ENCODE assay signal across 7 mouse cellular contexts in the genomic region with DNA sequence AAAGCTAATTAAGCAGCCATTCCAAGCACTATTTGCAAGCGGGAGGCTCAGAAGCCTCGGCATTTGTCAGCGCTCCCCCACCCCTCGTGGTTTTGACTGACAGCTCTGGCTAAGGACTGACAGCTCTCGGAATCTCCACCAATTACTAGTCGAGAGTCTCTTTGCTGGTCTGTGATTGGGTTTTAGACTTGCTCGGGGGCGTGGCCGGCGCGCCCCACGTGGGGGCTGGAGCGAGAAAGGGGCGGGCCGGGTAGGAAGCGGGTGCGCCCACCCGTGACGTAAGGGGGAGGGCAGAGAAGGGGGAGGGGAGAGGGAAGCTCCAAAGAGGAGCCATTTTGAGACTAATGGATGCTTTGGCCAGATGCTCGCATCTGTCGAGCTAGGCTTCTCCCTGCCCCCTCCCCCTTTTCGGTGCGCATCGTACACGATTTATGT. TPM values are rescaled to one million over a fixed set of nuclear protein-coding genes. Genes with fewer than 3 reads are reported as not detected.
DNase-seq lines count a peak whose midpoint lies in the region; ATAC-seq and TF ChIP-seq lines count a peak whose summit lies in the region.

No protein-coding gene starts in this region.

- no peaks in the 10 kb centered on the region for H3K36me3 ChIP-seq in intestine, embryonic 16.5 days (ENCODE audit: control insufficient read depth, insufficient read depth, low read length)
- H3K36me3 ChIP-seq in midbrain, embryonic 12.5 days: no peaks in the 10 kb centered on the region
- H3K36me3 ChIP-seq in small intestine, adult 2 months (ENCODE audit: control insufficient read depth, insufficient read depth, low read length): no peaks in the 10 kb centered on the region

- WGBS in intestine, embryonic 16.5 days: under 1% methylated on average over 24 of the region's 25 CpGs
- under 1% methylated on average over 24 of the region's 25 CpGs for WGBS in midbrain, embryonic 12.5 days
- WGBS in small intestine, adult 2 months: 1% methylated on average over 25 of the region's 25 CpGs

- H3K27me3 ChIP-seq in intestine, embryonic 16.5 days (replicated peaks; ENCODE audit: control insufficient read depth, insufficient read depth, low read length): no peaks in the 10 kb centered on the region
- peaks cover 22% of the 10 kb centered on the region for H3K27me3 ChIP-seq in midbrain, embryonic 12.5 days
- H3K27me3 ChIP-seq in small intestine, adult 2 months (ENCODE audit: control insufficient read depth, insufficient read depth, low read length): no peaks in the 10 kb centered on the region

- peaks cover 42% of the 10 kb centered on the region for H3K4me1 ChIP-seq in intestine, embryonic 16.5 days (ENCODE audit: control insufficient read depth, insufficient read depth, low read length)
- peaks cover 55% of the 10 kb centered on the region for H3K4me1 ChIP-seq in midbrain, embryonic 12.5 days
- H3K4me1 ChIP-seq in small intestine, adult 2 months (ENCODE audit: control insufficient read depth, insufficient read depth, insufficient read length, low read length): peaks cover 38% of the 10 kb centered on the region

- peak overlapping the region; percentile 86 for H3K27ac ChIP-seq in intestine, embryonic 16.5 days (ENCODE audit: low read length)
- peak overlapping the region; percentile 92 for H3K27ac ChIP-seq in midbrain, embryonic 12.5 days (replicated peaks)
- peak overlapping the region; percentile 88 for H3K27ac ChIP-seq in small intestine, adult 2 months (ENCODE audit: insufficient read depth, low read depth, low read length)

- peak; percentile 99 for DNase-seq in adrenal gland, adult 2 months
- DNase-seq in embryo, embryonic 11.5 days (ENCODE audit: low read depth, low spot score): peak; percentile 99
- DNase-seq in gastrocnemius, postnatal 36 days: peak; percentile 96 to 99
- peak; percentile 99 for DNase-seq in left cerebral cortex, postnatal 36 days (ENCODE audit: low spot score in 2 of 2)

- no peak for TF ChIP-seq CTCF in small intestine, adult 2 months (IDR thresholded peaks at IDR 0.05; ENCODE audit: extremely low read depth, insufficient read length, insufficient replicate concordance, low read depth, low read length)

- peak overlapping the region; percentile 97 for H3K4me2 ChIP-seq in intestine, embryonic 16.5 days (ENCODE audit: low read depth, low read length)
- H3K4me2 ChIP-seq in midbrain, embryonic 12.5 days (replicated peaks): peak overlapping the region; percentile 95

- intact Hi-C loops in gastrocnemius, postnatal 36 days (cut with DNase I): loop anchor here (2.0 kb wide), 1 partner anchor 284 kb away; no protein-coding TSS in a partner anchor
- intact Hi-C loops in left cerebral cortex, postnatal 36 days (cut with DNase I): loop anchor here (1.0 to 10.0 kb wide), 9 partner anchors 92 to 527 kb away; no protein-coding TSS in a partner anchor

- peak overlapping the region; percentile 86 for H3K4me3 ChIP-seq in intestine, embryonic 16.5 days (ENCODE audit: low read length)
- peak overlapping the region; percentile 97 for H3K4me3 ChIP-seq in midbrain, embryonic 12.5 days
- H3K4me3 ChIP-seq in small intestine, adult 2 months (ENCODE audit: low read depth, low read length): peak overlapping the region; percentile 70

- H3K9ac ChIP-seq in intestine, embryonic 16.5 days (ENCODE audit: low read depth, low read length): peak overlapping the region; percentile 78; the same call in 1 of the 2 replicates
- H3K9ac ChIP-seq in midbrain, embryonic 12.5 days (replicated peaks): peak overlapping the region; percentile 73; the same call in 1 of the 2 replicates

- H3K9me3 ChIP-seq in intestine, embryonic 16.5 days (ENCODE audit: control insufficient read depth, low read length): no peaks in the 10 kb centered on the region
- H3K9me3 ChIP-seq in midbrain, embryonic 12.5 days: no peaks in the 10 kb centered on the region

- TF ChIP-seq POLR2A in small intestine, adult 2 months (IDR thresholded peaks at IDR 0.05; ENCODE audit: low read depth, low read length): no peak; the same call in 1 of the 2 replicates

- peak; percentile 75 for ATAC-seq in intestine, embryonic 16.5 days
- ATAC-seq in midbrain, embryonic 12.5 days (ENCODE audit: low FRiP score, low read depth): peak; percentile 77

RNA-seq across cellular contexts. Expression of gene Tle3, which starts 1.7 kb away (rescaled TPM):
- total RNA-seq in adrenal gland, adult 2 months (2021): 100 to 1,000 TPM; 106 to 160 TPM
- 193 and 277 TPM in 2 replicates for polyA plus RNA-seq in adrenal gland, adult 2 months (2012; rRNA removed)
- 1 to 10 TPM; 6.3 to 7.0 TPM for total RNA-seq in gastrocnemius, postnatal 36 days (2021)
- 15.9 and 18.8 TPM in 2 replicates for polyA plus RNA-seq in intestine, embryonic 16.5 days (2015; fragmentation: Nextera tagmentation; extraction: Ambion mirVana)
- 10 to 100 TPM; 57.6 to 67.1 TPM for total RNA-seq in left cerebral cortex, postnatal 36 days (2021)
- 65.9 and 71.9 TPM in 2 replicates for polyA plus RNA-seq in midbrain, embryonic 12.5 days (2016; fragmentation: Nextera tagmentation; extraction: Ambion mirVana)
- 37.4 and 136 TPM in 2 replicates for polyA plus RNA-seq in small intestine, adult 2 months (2012; rRNA removed)

Comparison
In these comparisons a context has a peak if more than half of its experiments do, and no peak if none do; other contexts are left out.
1. Peak in every context shown above with its lines: DNase-seq, ATAC-seq, H3K4me3 ChIP-seq and H3K27ac ChIP-seq.